Mouse (Mus musculus): ENCODE measurements around the gene Lrrfip2.

GRCm38 (mm10) chr9:111138161-111138560 lies 20.8 kb downstream of the Lrrfip2 start:
- TF ChIP-seq CTCF (IDR thresholded peaks at IDR 0.05; ENCODE audit: control insufficient read depth, insufficient read depth, insufficient replicate concordance, low read depth, low read length) (no peak), POLR2A (IDR thresholded peaks at IDR 0.05; ENCODE audit: control insufficient read depth, low read depth, low read length) (no peak)

Data from testis, adult 2 months (tissue).